Mouse (Mus musculus) C2C12 (cell line): Measurements from ENCODE around the gene Clock. TPM values are rescaled to one million over a fixed set of nuclear protein-coding genes. Genes with fewer than 3 reads are reported as not detected.

ENCODE experiments used
- H3K27me3 ChIP-seq: one replicate; pipeline ENCODE4 v1.6.1; 2011; ENCODE audit not compliant: control insufficient read depth, insufficient read depth, insufficient read length
- H3K36me3 ChIP-seq: one replicate; pipeline ENCODE4 v1.6.1; 2011; ENCODE audit not compliant: control insufficient read depth, insufficient read depth
- H3K4me3 ChIP-seq: one replicate; pipeline ENCODE4 v1.5.1; 2011; ENCODE audit warnings: mild to moderate bottlenecking, control low read depth; ENCODE audit not compliant: poor library complexity, insufficient read depth, severe bottlenecking
- H3K79me2 ChIP-seq: one replicate; pipeline ENCODE4 v1.6.1; 2011; ENCODE audit not compliant: control insufficient read depth, insufficient read depth
- H3K79me3 ChIP-seq: one replicate; pipeline ENCODE4 v1.6.1; 2011; ENCODE audit warnings: low read depth, control low read depth
- H3ac ChIP-seq: one replicate; pipeline ENCODE3; 2011; ENCODE audit warnings: low read depth; ENCODE audit not compliant: control insufficient read depth, insufficient read length
- CEBPB ChIP-seq: IDR thresholded peaks from one replicate; pipeline ENCODE4 v1.6.1; 2011; ENCODE audit warnings: low read depth, mild to moderate bottlenecking, control low read depth, moderate library complexity
- CTCF ChIP-seq: IDR thresholded peaks from one replicate; pipeline ENCODE4 v1.5.1; 2011; ENCODE audit not compliant: control insufficient read depth, insufficient read depth, insufficient read length
- FOSL1 ChIP-seq: IDR thresholded peaks from one replicate; pipeline ENCODE4 v1.8.0; 2011; ENCODE audit warnings: mild to moderate bottlenecking, low read length; ENCODE audit not compliant: poor library complexity, insufficient read depth, severe bottlenecking
- MAX ChIP-seq: IDR thresholded peaks from one replicate; pipeline ENCODE4 v1.6.1; 2011; ENCODE audit warnings: mild to moderate bottlenecking, control low read depth
- MYOD1 ChIP-seq: IDR thresholded peaks from one replicate; pipeline ENCODE4 v1.6.1; 2011; ENCODE audit warnings: low read depth; ENCODE audit not compliant: control insufficient read depth, insufficient read length
- MYOG ChIP-seq: IDR thresholded peaks from one replicate; pipeline ENCODE4 v1.6.1; 2011; ENCODE audit not compliant: control insufficient read depth, insufficient read length; ENCODE audit errors: extremely low read depth
- USF1 ChIP-seq: IDR thresholded peaks from one replicate; pipeline ENCODE4 v1.6.1; 2011; ENCODE audit warnings: low read depth, mild to moderate bottlenecking, control low read depth, moderate library complexity
- polyA plus RNA-seq: library from polyadenylated mRNA; unstranded; fragments of >200 nt; fragmentation: generic; extraction: Trizol; gene quantifications from one replicate; pipeline ENCODE4 v1.2.1, GENCODE M21; 2012; ENCODE audit warnings: missing spikeins

Gene Clock
- polyA plus RNA-seq, 1 experiment: 5.7 TPM

GRCm38 (mm10) chr5:76175051-76175450, 129.5 kb downstream of the Clock start:
- no peaks in the 10 kb centered on the region for H3K27me3 ChIP-seq
- TF ChIP-seq FOSL1 (no peak), USF1 (no peak), MYOD1 (no peak), MYOG (no peak), MAX (no peak), CEBPB (no peak), CTCF (no peak)
- H3ac ChIP-seq: no peak overlapping the region
- no peaks in the 10 kb centered on the region for H3K79me2 ChIP-seq
- H3K4me3 ChIP-seq: no peak overlapping the region
- no peaks in the 10 kb centered on the region for H3K36me3 ChIP-seq
- H3K79me3 ChIP-seq: no peaks in the 10 kb centered on the region

GRCm38 (mm10) chr5:76171039-76171438, 133.6 kb downstream of the Clock start:
- Histone ChIP-seq H3K4me3 (no peak overlapping the region), H3K36me3 (no peaks in the 10 kb centered on the region), H3K79me2 (no peaks in the 10 kb centered on the region), H3K27me3 (no peaks in the 10 kb centered on the region), H3ac (no peak overlapping the region), H3K79me3 (no peaks in the 10 kb centered on the region)
- TF ChIP-seq MAX (no peak), USF1 (no peak), MYOD1 (no peak), MYOG (no peak), CTCF (no peak), CEBPB (no peak), FOSL1 (no peak)

- Histone ChIP-seq H3K4me3 (no peak overlapping the region), H3K79me2 (no peaks in the 10 kb centered on the region), H3ac (no peak overlapping the region), H3K79me3 (no peaks in the 10 kb centered on the region), H3K36me3 (no peaks in the 10 kb centered on the region), H3K27me3 (no peaks in the 10 kb centered on the region)
- TF ChIP-seq MYOD1: no peak
- no peak for TF ChIP-seq CEBPB
- no peak for TF ChIP-seq CTCF
- no peak for TF ChIP-seq MYOG
- TF ChIP-seq USF1: no peak
- no peak for TF ChIP-seq MAX
- TF ChIP-seq FOSL1: no peak
Observed at GRCm38 (mm10) chr5:76170522-76170921, 134.1 kb downstream of the Clock start.

GRCm38 (mm10) chr5:76164827-76165226, 139.8 kb downstream of the Clock start:
- Histone ChIP-seq H3K79me2 (no peaks in the 10 kb centered on the region), H3K4me3 (no peak overlapping the region), H3K36me3 (no peaks in the 10 kb centered on the region), H3K79me3 (no peaks in the 10 kb centered on the region), H3ac (no peak overlapping the region), H3K27me3 (no peaks in the 10 kb centered on the region)
- TF ChIP-seq CEBPB: no peak
- TF ChIP-seq CTCF: no peak
- TF ChIP-seq MAX: no peak
- TF ChIP-seq MYOG: no peak
- TF ChIP-seq USF1: no peak
- TF ChIP-seq MYOD1: no peak
- no peak for TF ChIP-seq FOSL1

GRCm38 (mm10) chr5:76163828-76164390, 140.7 kb downstream of the Clock start:
- Histone ChIP-seq H3K4me3 (no peak overlapping the region), H3K79me2 (no peaks in the 10 kb centered on the region), H3K27me3 (no peaks in the 10 kb centered on the region), H3K36me3 (no peaks in the 10 kb centered on the region), H3K79me3 (no peaks in the 10 kb centered on the region), H3ac (no peak overlapping the region)
- no peak for TF ChIP-seq CEBPB
- no peak for TF ChIP-seq MYOD1
- no peak for TF ChIP-seq CTCF
- TF ChIP-seq MAX: no peak
- TF ChIP-seq MYOG: no peak
- no peak for TF ChIP-seq FOSL1
- TF ChIP-seq USF1: no peak
